Mouse (Mus musculus) heart, embryonic 14.5 days (tissue): ENCODE measurements at regions not wholly inside any gene's neighbourhood (a gene's known extent, or its start where the extent isn't known, plus 50 kb on each side); places are given as distances from the start of the nearest gene placed in this dataset.

Experiments
- ATAC-seq: fragments of 200-750 bp; cut with Nextera tagmentation; 2 replicates; pipeline ENCODE4 v1.8.0; 2017; ENCODE audit warnings: low read depth, moderate TSS enrichment; ENCODE audit not compliant: insufficient number of reproducible peaks, insufficient read depth, low FRiP score
- H3K27ac ChIP-seq, 2 experiments: fragments of 200-500 bp in 1 of 2; fragments of 300-500 bp in 1 of 2; sonication (generic) in 1 of 2; replicated peaks in 1 of 2; 2 replicates each; pipeline ENCODE4 v1.5.1; 2012 to 2014; ENCODE audit warnings: low read depth in 2 of 2, low read length in 2 of 2, control low read depth in 1 of 2, mild to moderate bottlenecking in 1 of 2, mixed read lengths in 1 of 2; ENCODE audit not compliant: control insufficient read depth in 1 of 2, insufficient read depth in 1 of 2
- H3K27me3 ChIP-seq: fragments of 300-500 bp; sonication (generic); 2 replicates; pipeline ENCODE4 v1.6.1; 2014; ENCODE audit warnings: mild to moderate bottlenecking, low read length, control low read depth; ENCODE audit not compliant: control insufficient read depth, insufficient read depth
- H3K36me3 ChIP-seq: fragments of 300-500 bp; sonication (generic); 2 replicates; pipeline ENCODE4 v1.6.1; 2014; ENCODE audit warnings: mild to moderate bottlenecking, control low read depth, low read length, mixed read lengths; ENCODE audit not compliant: control insufficient read depth, insufficient read depth
- H3K4me1 ChIP-seq, 2 experiments: fragments of 200-500 bp in 1 of 2; fragments of 300-500 bp in 1 of 2; sonication (generic) in 1 of 2; 2 replicates each; pipeline ENCODE4 v1.6.1; 2012 to 2014; ENCODE audit warnings: low read length in 2 of 2, control low read depth in 1 of 2, mixed read lengths in 1 of 2; ENCODE audit not compliant: control insufficient read depth in 2 of 2, insufficient read depth in 2 of 2
- H3K4me2 ChIP-seq: fragments of 300-500 bp; sonication (generic); 2 replicates; pipeline ENCODE4 v1.6.1; 2014; ENCODE audit warnings: mild to moderate bottlenecking, low read length
- H3K4me3 ChIP-seq, 2 experiments: fragments of 200-500 bp in 1 of 2; fragments of 300-500 bp in 1 of 2; sonication (generic) in 1 of 2; 2 replicates each; pipeline ENCODE4 v1.5.1; 2012 to 2014; ENCODE audit warnings: low read length in 2 of 2, mild to moderate bottlenecking in 2 of 2, control low read depth in 1 of 2, low read depth in 1 of 2, moderate library complexity in 1 of 2; ENCODE audit not compliant: control insufficient read depth in 1 of 2, insufficient read depth in 1 of 2
- H3K9ac ChIP-seq: fragments of 300-500 bp; sonication (generic); 2 replicates; pipeline ENCODE4 v1.6.1; 2014; ENCODE audit warnings: mild to moderate bottlenecking, low read length
- H3K9me3 ChIP-seq: fragments of 300-500 bp; sonication (generic); 2 replicates; pipeline ENCODE4 v1.6.1; 2016; ENCODE audit warnings: low read length, control low read depth; ENCODE audit not compliant: control insufficient read depth
- WGBS: fragments of 180-500 bp; shearing (Covaris S2); extraction: QIAGEN DNeasy Blood & Tissue Kit; methylation state at CpG from one replicate; pipeline ENCODE4 v1.1.7; 2014; 5-methylcytosine and 5-hydroxymethylcytosine counted together

DNA sequence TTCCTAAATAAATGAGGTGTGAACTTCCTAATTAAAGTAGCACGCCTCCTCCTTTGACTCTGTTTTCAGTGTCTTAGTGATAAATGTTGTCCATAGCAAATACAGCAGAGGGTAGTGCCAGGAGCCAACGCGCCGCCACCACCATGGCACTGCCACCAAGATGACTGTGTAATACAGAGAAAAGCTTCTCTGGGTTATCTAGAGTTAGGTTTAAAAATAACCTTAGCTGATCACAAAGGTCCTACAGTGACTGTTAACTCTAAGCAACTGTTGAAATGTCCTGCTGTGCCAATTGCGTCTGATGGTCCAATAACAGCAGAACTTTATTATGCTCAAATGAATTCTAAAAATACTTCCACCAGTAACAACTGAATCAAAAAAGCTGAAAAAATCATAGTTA lies 186.1 kb upstream of the Hand2 start:
- peak; percentile 69 for ATAC-seq
- H3K9me3 ChIP-seq: no peaks in the 10 kb centered on the region
- peaks cover 3 to 9% of the 10 kb centered on the region in 2 experiments for H3K4me1 ChIP-seq
- H3K27me3 ChIP-seq: no peaks in the 10 kb centered on the region
- H3K4me2 ChIP-seq: peak overlapping the region; percentile 29; the same call in 1 of the 2 replicates
- no peaks in the 10 kb centered on the region for H3K36me3 ChIP-seq
- H3K4me3 ChIP-seq: no peak overlapping the region
- no peak overlapping the region for H3K9ac ChIP-seq
- 30% methylated on average over 5 of the region's 5 CpGs for WGBS
- H3K27ac ChIP-seq: peak overlapping the region in 1 of 2 experiments; percentile 59; a peak in 2 of 4 replicates

DNA sequence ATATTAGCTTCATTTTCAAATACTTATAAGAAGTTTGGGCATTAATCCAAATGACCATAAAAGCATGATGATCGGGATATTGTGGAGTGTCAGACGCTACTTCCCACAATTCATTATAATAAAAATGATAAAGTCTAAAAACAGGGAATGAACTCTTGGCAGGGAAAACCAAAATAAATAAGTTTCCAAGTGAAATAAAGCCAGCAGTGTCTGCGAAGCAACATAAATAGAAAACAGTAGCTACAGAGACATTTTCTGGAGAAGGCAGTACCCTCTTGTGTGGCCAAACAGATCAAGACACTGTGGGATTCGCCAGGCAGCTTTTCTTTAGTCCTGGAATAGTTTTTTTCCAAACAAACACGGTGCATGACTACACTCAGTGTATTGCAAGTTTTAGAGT lies 172.7 kb upstream of the Hand2 start:
- no peaks in the 10 kb centered on the region for H3K4me1 ChIP-seq
- no peak for ATAC-seq

DNA sequence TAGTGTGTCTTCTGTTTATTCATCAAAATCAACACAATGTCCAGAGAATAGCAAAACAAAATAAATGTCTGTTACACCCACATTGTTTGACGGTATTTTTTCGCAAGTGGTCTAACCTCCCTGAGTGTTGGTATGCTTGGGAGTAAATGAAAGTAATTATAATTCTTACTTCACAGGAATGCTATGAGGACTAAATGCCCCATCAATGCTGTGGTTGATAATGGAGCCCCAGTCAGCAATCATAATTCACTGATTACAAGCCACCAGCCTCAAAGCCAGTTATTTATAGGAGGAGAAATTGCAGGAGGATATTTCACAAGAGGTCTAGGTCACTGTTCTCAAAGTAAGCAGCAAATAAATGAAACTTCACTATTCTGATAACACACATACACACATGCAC lies 129.6 kb upstream of the Hand2 start:
- peak; percentile 54; the same call in 1 of the 2 replicates for ATAC-seq
- 26% methylated on average over 2 of the region's 2 CpGs for WGBS
- Histone ChIP-seq H3K27ac (peak overlapping the region; percentile 20 to 69), H3K9me3 (no peaks in the 10 kb centered on the region), H3K36me3 (no peaks in the 10 kb centered on the region), H3K27me3 (no peaks in the 10 kb centered on the region), H3K4me2 (peak overlapping the region; percentile 1; the same call in 1 of the 2 replicates), H3K4me1 (peaks cover 0 to 4% of the 10 kb centered on the region in 2 experiments; a peak in 1 of 4 replicates), H3K4me3 (no peak overlapping the region), H3K9ac (no peak overlapping the region)

More for the DNA sequence above, 172.7 kb upstream of the Hand2 start:
- H3K4me3 ChIP-seq: no peak overlapping the region
- WGBS: 71% methylated on average over 5 of the region's 5 CpGs
- H3K27me3 ChIP-seq: no peaks in the 10 kb centered on the region
- H3K9me3 ChIP-seq: no peaks in the 10 kb centered on the region
- no peaks in the 10 kb centered on the region for H3K36me3 ChIP-seq
- no peak overlapping the region for H3K9ac ChIP-seq
- H3K4me2 ChIP-seq: no peak overlapping the region
- no peak overlapping the region for H3K27ac ChIP-seq

DNA sequence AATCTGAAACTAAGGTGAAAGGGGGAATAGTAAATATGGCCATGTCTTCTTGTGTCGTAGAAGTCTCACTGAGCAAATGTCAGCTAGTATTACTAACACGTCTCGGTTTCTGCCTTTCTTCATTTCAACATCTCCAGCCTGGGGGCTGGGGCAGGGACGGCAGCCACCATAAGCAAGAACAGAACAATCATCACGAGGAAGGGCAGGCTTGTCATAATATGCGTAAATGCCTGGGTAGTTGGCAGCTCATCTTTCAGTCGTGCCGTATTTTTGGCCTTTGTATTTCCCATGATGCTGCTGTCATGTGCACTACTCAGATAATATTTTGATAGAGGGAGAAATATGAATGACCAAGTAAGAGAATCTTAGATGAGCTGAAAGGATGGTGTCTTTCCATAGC lies 120.5 kb upstream of the Hand2 start:
- H3K36me3 ChIP-seq: no peaks in the 10 kb centered on the region

DNA sequence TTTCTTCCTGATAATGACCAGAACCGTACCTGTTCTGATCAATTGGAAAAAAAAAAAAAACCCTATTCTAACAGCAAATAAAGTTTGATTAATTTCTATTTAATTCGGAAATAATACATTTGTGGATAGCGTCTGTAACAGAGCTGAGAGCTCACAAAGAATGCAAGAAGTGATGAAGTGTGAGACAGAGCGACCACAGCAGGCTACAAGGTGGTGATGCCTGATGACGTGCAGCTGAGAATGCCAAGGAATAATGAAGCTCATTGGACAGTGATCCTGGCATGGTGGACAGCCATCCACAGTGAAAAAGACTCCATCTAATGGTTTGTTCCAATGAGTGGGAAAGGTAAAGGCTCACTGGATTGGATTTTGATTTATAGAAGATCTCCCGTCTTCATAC lies 111.2 kb upstream of the Hand2 start:
- H3K27ac ChIP-seq: no peak overlapping the region
- no peak overlapping the region for H3K4me2 ChIP-seq
- ATAC-seq: no peak
- no peaks in the 10 kb centered on the region for H3K27me3 ChIP-seq
- no peaks in the 10 kb centered on the region for H3K36me3 ChIP-seq
- H3K4me1 ChIP-seq: peaks cover 3 to 7% of the 10 kb centered on the region in 2 experiments; a peak in 3 of 4 replicates
- 54% methylated on average over 6 of the region's 6 CpGs for whole genome bisulfite sequencing
- no peak overlapping the region for H3K9ac ChIP-seq
- H3K4me3 ChIP-seq: no peak overlapping the region
- no peaks in the 10 kb centered on the region for H3K9me3 ChIP-seq

More for the DNA sequence above, 120.5 kb upstream of the Hand2 start:
- no peak for ATAC-seq
- peak overlapping the region; percentile 11 for H3K4me2 ChIP-seq
- H3K9me3 ChIP-seq: no peaks in the 10 kb centered on the region
- 41% methylated on average over 8 of the region's 8 CpGs for WGBS
- no peaks in the 10 kb centered on the region for H3K27me3 ChIP-seq
- no peak overlapping the region for H3K9ac ChIP-seq
- peaks cover 6 to 11% of the 10 kb centered on the region in 2 experiments for H3K4me1 ChIP-seq
- no peak overlapping the region for H3K4me3 ChIP-seq
- H3K27ac ChIP-seq: 0 out of 4 replicates have a peak overlapping the region, but pooled peaks of 1 of the 2 experiments have one; percentile 28

DNA sequence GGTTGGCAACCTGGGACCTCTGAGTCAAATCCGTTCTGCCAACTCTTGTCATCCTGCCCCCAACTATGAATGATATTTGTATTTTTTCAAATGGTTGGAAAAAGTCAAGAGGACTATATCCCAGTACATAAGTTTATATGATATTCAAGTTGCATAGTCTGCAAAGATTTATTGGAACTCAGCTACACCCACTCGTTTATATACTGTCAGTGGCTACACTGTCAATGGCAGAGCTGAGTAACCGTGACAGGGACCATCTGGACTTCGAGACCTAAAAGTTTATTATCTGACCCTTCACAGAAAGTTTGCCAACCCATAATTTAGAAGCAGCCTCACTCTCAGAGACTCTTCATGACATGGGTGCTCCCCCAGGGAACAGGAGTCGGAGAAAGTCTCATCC lies 107.7 kb upstream of the Hand2 start:
- no peak overlapping the region for H3K4me3 ChIP-seq
- WGBS: 80% methylated on average over 5 of the region's 5 CpGs
- no peak overlapping the region for H3K9ac ChIP-seq
- no peak overlapping the region for H3K27ac ChIP-seq
- H3K27me3 ChIP-seq: no peaks in the 10 kb centered on the region
- no peak overlapping the region for H3K4me2 ChIP-seq
- H3K36me3 ChIP-seq: no peaks in the 10 kb centered on the region
- H3K4me1 ChIP-seq: peaks cover 3 to 7% of the 10 kb centered on the region in 2 experiments; a peak in 3 of 4 replicates
- ATAC-seq: no peak
- H3K9me3 ChIP-seq: no peaks in the 10 kb centered on the region

DNA sequence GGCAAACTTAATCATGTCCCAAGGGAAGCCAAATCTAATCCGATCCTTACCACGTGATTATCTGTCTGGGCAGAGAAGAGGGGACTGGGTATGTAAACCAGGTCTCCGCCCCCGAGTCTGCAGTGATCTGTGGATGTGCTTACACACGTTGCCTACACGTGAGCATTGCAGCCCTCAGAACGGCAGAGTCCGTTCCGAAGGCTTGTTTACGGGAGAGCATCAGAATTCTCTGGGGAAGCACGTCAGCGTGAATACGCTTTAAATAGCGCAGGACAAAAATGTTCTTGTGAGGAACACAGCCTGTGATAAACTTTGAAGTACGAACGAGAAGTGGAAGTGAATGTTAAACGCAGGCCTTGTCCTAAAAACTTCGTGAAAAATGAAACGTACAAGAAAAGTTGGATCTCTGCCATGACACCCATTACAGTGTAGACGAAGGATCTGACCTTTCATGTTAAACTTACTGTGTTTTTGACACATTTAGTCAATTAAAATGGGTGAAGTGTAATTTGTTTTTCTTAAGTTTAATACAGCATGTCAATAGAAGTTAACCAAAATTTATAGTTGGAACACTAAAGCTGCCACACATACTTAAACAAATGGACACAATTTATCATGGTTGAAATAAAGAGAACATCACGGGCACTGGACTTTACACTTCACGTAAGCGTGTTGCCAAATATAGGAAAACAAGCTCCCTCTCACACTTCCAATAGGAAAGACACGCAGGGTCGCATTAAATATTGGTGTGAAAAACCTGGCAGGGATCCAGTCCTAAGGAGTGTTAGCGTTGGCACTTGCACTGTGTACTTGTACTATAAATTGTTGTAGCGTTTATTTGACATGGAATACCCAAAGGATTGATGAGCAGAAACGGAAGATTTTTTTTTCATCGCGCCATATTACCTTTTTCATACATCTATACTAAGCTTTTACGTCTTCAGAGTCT lies 106.5 kb upstream of the Hand2 start:
- Histone ChIP-seq H3K9ac (peak overlapping the region; percentile 35; the same call in 1 of the 2 replicates), H3K27ac (peak overlapping the region; percentile 61 to 64), H3K4me3 (peak overlapping the region; percentile 3 to 29), H3K9me3 (no peaks in the 10 kb centered on the region), H3K27me3 (no peaks in the 10 kb centered on the region), H3K4me2 (peak overlapping the region; percentile 57), H3K4me1 (peaks cover 3 to 7% of the 10 kb centered on the region in 2 experiments; a peak in 3 of 4 replicates), H3K36me3 (no peaks in the 10 kb centered on the region)
- ATAC-seq: no peak
- whole genome bisulfite sequencing: 40% methylated on average over 31 of the region's 31 CpGs
